Mouse (Mus musculus) midbrain, embryonic 16.5 days (tissue): Measurements from ENCODE around the gene Gm44973. TPM values are rescaled to one million over a fixed set of nuclear protein-coding genes. Genes with fewer than 3 reads are reported as not detected.

Source experiments
- ATAC-seq: fragments of 200-750 bp; cut with Nextera tagmentation; 2 replicates; pipeline ENCODE4 v1.8.0; 2017; ENCODE audit warnings: moderate TSS enrichment
- H3K27ac ChIP-seq: fragments of 300-500 bp; sonication (generic); 2 replicates; pipeline ENCODE4 v1.5.1; 2014; ENCODE audit warnings: mild to moderate bottlenecking, low read length, mixed read lengths
- H3K27me3 ChIP-seq: fragments of 300-500 bp; sonication (generic); 2 replicates; pipeline ENCODE4 v1.6.1; 2014; ENCODE audit warnings: low read depth, low read length, mixed read lengths; ENCODE audit not compliant: control insufficient read depth, insufficient read depth
- H3K36me3 ChIP-seq: fragments of 300-500 bp; sonication (generic); 2 replicates; pipeline ENCODE4 v1.6.1; 2014; ENCODE audit warnings: mild to moderate bottlenecking, low read length, moderate library complexity, mixed read lengths; ENCODE audit not compliant: control insufficient read depth, insufficient read depth
- H3K4me1 ChIP-seq: fragments of 300-500 bp; sonication (generic); 2 replicates; pipeline ENCODE4 v1.6.1; 2014; ENCODE audit warnings: mild to moderate bottlenecking, low read length, mixed read lengths; ENCODE audit not compliant: control insufficient read depth, insufficient read depth
- H3K4me2 ChIP-seq: fragments of 300-500 bp; sonication (generic); 2 replicates; pipeline ENCODE4 v1.6.1; 2014; ENCODE audit warnings: mild to moderate bottlenecking, low read length, mixed read lengths
- H3K4me3 ChIP-seq: fragments of 300-500 bp; sonication (generic); 2 replicates; pipeline ENCODE4 v1.5.1; 2014; ENCODE audit warnings: low read depth, mild to moderate bottlenecking, low read length, moderate library complexity, mixed read lengths
- H3K9ac ChIP-seq: fragments of 300-500 bp; sonication (generic); 2 replicates; pipeline ENCODE4 v1.6.1; 2014; ENCODE audit warnings: low read depth, low read length, mixed read lengths
- H3K9me3 ChIP-seq: fragments of 300-500 bp; sonication (generic); replicated peaks from 2 replicates; pipeline ENCODE4 v1.6.1; 2014; ENCODE audit warnings: mild to moderate bottlenecking, low read length, mixed read lengths; ENCODE audit not compliant: control insufficient read depth, poor library complexity, severe bottlenecking
- WGBS: fragments of 180-500 bp; shearing (Covaris S2); extraction: QIAGEN DNeasy Blood & Tissue Kit; methylation state at CpG from one replicate; pipeline ENCODE4 v1.1.7; 2014; 5-methylcytosine and 5-hydroxymethylcytosine counted together
- polyA plus RNA-seq: library from polyadenylated mRNA; unstranded; fragments of >200 nt; fragmentation: Nextera tagmentation; extraction: Ambion mirVana; gene quantifications from 2 replicates; pipeline ENCODE4 v1.2.1, GENCODE M21; 2015

Gene Gm44973
- polyA plus RNA-seq, result 0.41 and 1.0 TPM in 2 replicates

DNA sequence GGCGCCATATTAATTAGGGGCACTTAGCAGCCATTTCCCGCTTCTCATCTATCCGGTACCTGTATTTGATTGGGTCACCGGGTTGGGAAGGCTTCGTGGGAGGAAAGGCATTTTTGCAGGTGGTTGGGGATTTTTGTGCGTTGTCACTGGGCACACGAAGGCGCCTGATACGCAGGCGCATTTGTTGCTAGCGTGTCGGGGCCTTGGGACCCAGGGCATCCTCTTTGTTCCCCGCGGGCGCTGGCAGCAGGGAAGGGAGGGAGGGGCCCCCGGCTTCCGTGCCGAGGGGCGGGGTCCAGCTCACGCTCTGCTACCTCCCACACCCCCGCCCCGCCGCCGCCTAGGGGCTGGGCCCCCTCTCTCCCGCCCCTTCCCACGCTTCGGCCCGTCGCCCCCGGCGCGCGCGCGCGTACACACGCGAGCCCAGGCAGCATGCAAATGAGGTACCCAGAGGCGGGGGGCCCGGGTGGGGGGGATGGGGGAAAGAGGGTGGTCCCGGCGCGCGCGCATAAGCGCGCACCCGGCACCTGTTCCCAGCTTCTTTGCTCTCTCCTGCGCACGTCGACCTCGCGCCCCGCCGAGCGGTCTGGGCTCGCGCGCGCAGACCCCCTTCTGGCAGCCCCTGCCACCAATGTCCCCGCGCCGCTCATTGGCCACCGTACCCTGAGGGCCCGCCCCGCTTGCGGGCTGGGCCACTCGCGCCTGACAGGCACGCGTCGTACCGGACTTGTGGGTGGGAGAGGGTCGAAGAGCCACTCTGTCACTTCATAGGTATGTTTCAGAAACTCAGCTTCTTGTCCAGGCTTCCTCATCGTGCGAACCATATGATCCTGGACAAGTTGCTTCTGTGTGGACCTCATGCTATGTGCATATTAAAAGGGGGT, at the start of gene Gm44973:
Gm44973 (plus strand) TSS at position 379 of the 884 bp plus-strand sequence.
- WGBS, result under 1% methylated on average over 49 of the region's 76 CpGs
- Histone ChIP-seq H3K9ac (peak within 1 kb of the TSS; percentile 74), H3K36me3 (peaks cover 13% of the 10 kb centered on the region), H3K27me3 (no peaks in the 10 kb centered on the region), H3K9me3 (no peaks in the 10 kb centered on the region), H3K4me3 (peak within 1 kb of the TSS; percentile 79), H3K27ac (peak within 1 kb of the TSS; percentile 97), H3K4me2 (peak within 1 kb of the TSS; percentile 67), H3K4me1 (peaks cover 10% of the 10 kb centered on the region)
- peak; percentile 78 for ATAC-seq

DNA sequence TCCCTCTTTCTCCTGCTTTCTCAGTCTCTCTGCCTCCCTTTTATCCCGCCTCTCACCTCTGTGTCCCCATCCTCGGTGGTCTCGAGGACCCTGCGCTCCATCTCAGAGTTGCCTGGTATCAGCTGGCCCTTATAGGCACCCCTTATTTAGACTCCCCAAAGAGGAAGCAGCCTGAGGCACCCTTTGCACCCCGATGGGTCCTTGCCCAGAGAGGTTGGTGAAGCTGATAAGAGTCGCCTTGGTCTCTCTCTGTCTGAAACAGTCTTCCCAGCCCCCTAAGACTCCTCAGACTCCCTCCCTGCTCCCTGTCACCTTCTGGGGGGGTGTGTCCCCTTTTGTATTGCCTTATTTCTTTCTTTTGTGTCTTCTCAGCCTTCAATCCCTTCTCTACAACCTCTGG, 44.2 kb upstream of the Gm44973 start, which contains the start of gene Sbk3:
Sbk3 (minus strand) TSS at position 101 of the 400 bp plus-strand sequence.
- Histone ChIP-seq H3K4me3 (no peak within 1 kb of the TSS), H3K9ac (no peak within 1 kb of the TSS), H3K27me3 (no peaks in the 10 kb centered on the region), H3K4me1 (no peaks in the 10 kb centered on the region), H3K9me3 (no peaks in the 10 kb centered on the region), H3K27ac (no peak within 1 kb of the TSS), H3K36me3 (no peaks in the 10 kb centered on the region), H3K4me2 (no peak within 1 kb of the TSS)
- WGBS, result 32% methylated on average over 6 of the region's 6 CpGs
- no peak for ATAC-seq

DNA sequence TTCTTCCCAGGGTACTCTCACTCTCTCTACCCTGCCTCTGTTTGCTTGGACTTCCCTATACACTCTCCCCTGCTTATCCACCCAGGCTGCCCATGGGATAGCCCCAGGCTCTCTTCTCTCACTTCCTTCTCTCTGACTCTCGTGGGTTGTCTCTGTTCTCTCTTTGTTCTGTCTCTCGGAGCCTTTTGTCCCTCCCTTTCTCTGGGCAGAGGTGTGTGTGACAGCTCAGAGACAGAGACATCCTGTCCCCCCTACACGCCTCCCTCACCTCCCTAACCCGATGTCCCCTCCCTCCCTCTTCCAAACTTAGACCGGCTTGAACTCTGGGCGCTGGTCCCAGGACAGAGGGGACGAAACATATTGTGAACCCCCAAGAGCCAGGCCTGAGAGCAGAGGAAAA, 43.6 kb upstream of the Gm44973 start:
- ATAC-seq, result no peak
- no peak overlapping the region for H3K4me2 ChIP-seq
- no peaks in the 10 kb centered on the region for H3K36me3 ChIP-seq
- no peaks in the 10 kb centered on the region for H3K4me1 ChIP-seq
- H3K9me3 ChIP-seq, result no peaks in the 10 kb centered on the region
- WGBS, result 23% methylated on average over 7 of the region's 7 CpGs
- H3K4me3 ChIP-seq, result no peak overlapping the region
- H3K27ac ChIP-seq, result no peak overlapping the region
- no peaks in the 10 kb centered on the region for H3K27me3 ChIP-seq
- no peak overlapping the region for H3K9ac ChIP-seq

DNA sequence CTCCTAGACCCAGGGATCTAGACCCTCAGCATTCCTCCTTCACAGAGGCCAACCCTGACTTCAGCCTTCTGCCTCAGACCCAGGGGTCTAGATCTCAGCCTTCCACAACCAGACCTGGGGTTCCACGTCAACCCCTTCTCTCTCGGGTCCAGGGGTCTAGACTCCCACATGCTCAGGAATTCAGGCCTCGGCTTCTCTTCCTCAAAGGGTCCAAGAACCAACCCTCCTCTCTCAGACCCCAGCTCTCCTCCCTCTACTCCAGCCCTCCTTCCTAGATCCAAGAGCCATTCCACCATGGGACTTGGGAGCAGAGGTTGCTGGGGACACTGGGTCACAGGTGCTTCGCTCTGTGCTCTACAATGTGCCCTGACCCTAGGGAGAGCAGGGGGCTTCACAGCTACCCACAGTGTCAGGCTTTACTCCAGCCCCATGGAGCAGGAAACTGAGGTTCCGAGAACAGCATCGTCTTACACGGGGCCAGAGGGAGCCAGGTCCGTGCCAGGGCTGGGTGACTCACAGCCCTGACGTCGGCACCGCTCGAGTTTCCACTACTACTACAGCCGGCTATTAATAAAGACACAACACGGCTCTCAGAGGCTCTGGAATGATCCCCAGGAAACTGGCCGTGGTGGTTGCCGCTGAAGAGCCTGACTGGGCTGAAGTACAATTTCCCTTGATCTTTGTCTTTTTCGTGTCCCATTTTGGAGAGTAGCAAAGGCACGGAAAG, 42.8 kb upstream of the Gm44973 start:
- H3K4me1 ChIP-seq, result no peaks in the 10 kb centered on the region
- no peak overlapping the region for H3K9ac ChIP-seq
- H3K9me3 ChIP-seq, result no peaks in the 10 kb centered on the region
- no peak overlapping the region for H3K27ac ChIP-seq
- no peaks in the 10 kb centered on the region for H3K27me3 ChIP-seq
- no peak for ATAC-seq
- H3K4me3 ChIP-seq, result no peak overlapping the region
- no peaks in the 10 kb centered on the region for H3K36me3 ChIP-seq
- H3K4me2 ChIP-seq, result no peak overlapping the region
- WGBS, result 81% methylated on average over 18 of the region's 18 CpGs

DNA sequence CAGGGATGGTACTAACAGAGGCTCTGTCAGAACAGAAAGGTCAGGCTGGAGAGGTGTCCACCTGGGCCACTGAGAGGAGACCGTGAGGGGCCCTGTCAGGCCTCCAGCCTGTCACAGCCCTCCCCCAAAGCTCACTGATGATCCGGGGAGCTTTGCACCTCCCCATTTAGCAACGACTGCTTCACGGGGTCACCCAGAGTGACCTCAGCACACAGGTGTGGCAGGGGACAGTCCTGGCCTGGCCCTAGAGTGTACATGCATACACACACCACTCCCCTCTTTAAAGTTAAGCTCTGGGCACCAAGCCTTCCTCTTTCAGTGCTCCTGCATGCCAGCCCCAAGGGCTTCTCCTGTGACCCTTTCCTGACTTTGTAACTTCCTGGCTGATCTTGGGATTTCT, 39.8 kb upstream of the Gm44973 start:
- Histone ChIP-seq H3K9ac (no peak overlapping the region), H3K4me3 (no peak overlapping the region), H3K27me3 (no peaks in the 10 kb centered on the region), H3K27ac (no peak overlapping the region), H3K9me3 (no peaks in the 10 kb centered on the region), H3K36me3 (no peaks in the 10 kb centered on the region), H3K4me1 (no peaks in the 10 kb centered on the region), H3K4me2 (no peak overlapping the region)
- ATAC-seq, result no peak
- WGBS, result 72% methylated on average over 4 of the region's 4 CpGs

DNA sequence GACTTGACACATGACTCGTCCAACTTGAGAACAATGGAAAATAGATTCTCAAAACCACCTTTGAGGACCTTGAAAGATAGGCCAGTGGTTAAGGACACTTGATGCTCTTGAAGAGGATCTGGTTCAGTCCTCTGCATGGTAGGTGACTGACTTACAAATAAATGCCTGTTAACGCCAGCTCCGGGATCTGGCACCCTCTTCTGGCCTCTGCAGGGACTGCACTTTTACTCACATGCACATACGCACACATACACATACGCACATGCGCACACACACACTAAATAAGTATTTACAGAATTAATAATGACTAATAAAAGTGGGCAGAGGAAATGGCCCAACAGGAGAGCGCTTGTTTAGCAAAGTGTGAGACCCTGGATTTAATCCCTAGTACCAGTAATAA, 38.5 kb upstream of the Gm44973 start:
- H3K36me3 ChIP-seq, result no peaks in the 10 kb centered on the region
- no peak for ATAC-seq
- H3K4me2 ChIP-seq, result no peak overlapping the region
- no peaks in the 10 kb centered on the region for H3K27me3 ChIP-seq
- no peak overlapping the region for H3K4me3 ChIP-seq
- H3K27ac ChIP-seq, result no peak overlapping the region
- H3K4me1 ChIP-seq, result no peaks in the 10 kb centered on the region
- H3K9me3 ChIP-seq, result no peaks in the 10 kb centered on the region
- no peak overlapping the region for H3K9ac ChIP-seq
- WGBS, result 90% methylated on average over 7 of the region's 7 CpGs

DNA sequence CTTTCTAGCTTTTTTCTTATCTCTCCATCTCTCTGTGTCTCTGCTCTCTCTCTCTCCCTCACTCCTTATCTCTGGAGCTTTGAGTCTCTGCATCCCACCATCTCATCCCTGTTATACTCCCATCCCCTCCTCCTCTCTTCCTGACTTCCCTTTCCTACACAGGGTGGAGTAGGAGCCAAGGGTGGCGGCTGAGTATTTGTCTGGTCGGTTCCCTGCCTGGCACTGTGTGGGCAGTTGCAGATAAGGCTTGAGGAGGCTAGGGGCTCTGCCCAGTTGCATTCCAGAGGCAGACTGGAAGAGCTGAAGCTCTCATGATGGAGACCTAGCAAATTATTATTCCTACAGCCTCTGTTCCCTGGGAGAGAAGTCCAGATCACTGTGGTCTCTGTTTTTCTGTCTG, 27.0 kb upstream of the Gm44973 start:
- Histone ChIP-seq H3K4me1 (no peaks in the 10 kb centered on the region), H3K9ac (no peak overlapping the region), H3K27ac (no peak overlapping the region), H3K4me3 (no peak overlapping the region), H3K36me3 (peaks cover 8% of the 10 kb centered on the region), H3K4me2 (no peak overlapping the region), H3K27me3 (no peaks in the 10 kb centered on the region), H3K9me3 (no peaks in the 10 kb centered on the region)
- 86% methylated on average over 2 of the region's 2 CpGs for WGBS
- ATAC-seq, result no peak

DNA sequence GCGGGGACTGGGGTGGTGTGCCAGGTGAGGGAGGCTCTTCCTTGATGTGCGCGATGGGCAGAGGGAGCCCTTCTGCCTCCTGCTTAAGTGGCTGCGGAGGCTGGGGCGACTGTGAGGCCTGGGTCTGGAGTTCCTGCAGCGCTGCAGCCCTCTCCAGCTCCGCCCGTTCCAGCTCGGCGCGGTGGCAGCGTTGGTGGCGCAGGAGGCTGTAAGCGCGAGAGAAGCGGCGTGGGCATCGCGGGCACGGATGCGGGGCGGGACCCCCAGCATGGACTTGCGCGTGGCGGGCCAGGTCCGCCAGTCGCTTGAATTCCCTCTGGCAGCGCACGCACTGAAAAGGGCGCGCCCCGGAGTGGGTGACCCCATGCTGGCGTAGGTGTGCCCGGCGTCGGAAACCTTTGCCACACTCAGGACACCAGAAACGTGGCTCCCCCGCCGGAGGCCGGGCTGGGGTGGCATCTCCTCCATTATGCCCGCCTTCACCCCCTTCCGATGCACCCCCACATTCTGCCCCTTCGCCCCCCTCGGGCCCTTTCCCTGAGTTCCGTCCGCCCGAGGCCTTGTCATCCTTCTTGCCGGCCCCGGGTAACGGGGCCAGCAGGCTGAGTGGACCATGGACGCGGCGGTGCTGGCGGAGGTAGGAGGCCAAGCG, 21.8 kb upstream of the Gm44973 start:
- Histone ChIP-seq H3K9ac (0 out of 2 replicates have a peak overlapping the region, but pooled peaks have one; percentile 5), H3K27me3 (no peaks in the 10 kb centered on the region), H3K4me3 (peak overlapping the region; percentile 18), H3K4me2 (peak overlapping the region; percentile 91), H3K36me3 (peaks cover 14% of the 10 kb centered on the region), H3K9me3 (no peaks in the 10 kb centered on the region), H3K4me1 (peaks cover 24% of the 10 kb centered on the region), H3K27ac (no peak overlapping the region)
- ATAC-seq, result no peak
- WGBS, result 42% methylated on average over 50 of the region's 55 CpGs
